Mouse (Mus musculus) heart, postnatal 0 days (tissue): Measurements from ENCODE around the gene Piwil1. TPM values are rescaled to one million over a fixed set of nuclear protein-coding genes. Genes with fewer than 3 reads are reported as not detected.

Source experiments
- ATAC-seq: fragments of 200-750 bp; cut with Nextera tagmentation; 2 replicates; pipeline ENCODE4 v1.8.0; 2017; ENCODE audit warnings: low read depth, moderate number of reproducible peaks, moderate library complexity; ENCODE audit not compliant: insufficient read depth
- DNase-seq: peaks from one replicate; pipeline ENCODE4 v3.0.0-alpha.2; 2016; ENCODE audit warnings: low spot score
- H3K27ac ChIP-seq: fragments of 300-500 bp; sonication (generic); 2 replicates; pipeline ENCODE4 v1.5.1; 2014; ENCODE audit warnings: low read depth, mild to moderate bottlenecking
- H3K27me3 ChIP-seq: fragments of 300-500 bp; sonication (generic); 2 replicates; pipeline ENCODE4 v1.6.1; 2014; ENCODE audit warnings: low read length, mixed read lengths; ENCODE audit not compliant: control insufficient read depth, insufficient read depth
- H3K36me3 ChIP-seq: fragments of 300-500 bp; sonication (generic); replicated peaks from 2 replicates; pipeline ENCODE4 v1.6.1; 2014; ENCODE audit warnings: low read length, mixed read lengths; ENCODE audit not compliant: control insufficient read depth, insufficient read depth
- H3K4me1 ChIP-seq: fragments of 300-500 bp; sonication (generic); 2 replicates; pipeline ENCODE4 v1.6.1; 2014; ENCODE audit warnings: antibody characterized with exemption; ENCODE audit not compliant: control insufficient read depth, insufficient read depth
- H3K4me2 ChIP-seq: fragments of 300-500 bp; sonication (generic); 2 replicates; pipeline ENCODE4 v1.6.1; 2014; ENCODE audit warnings: low read depth, mild to moderate bottlenecking, low read length, moderate library complexity
- H3K4me3 ChIP-seq: fragments of 300-500 bp; sonication (generic); 2 replicates; pipeline ENCODE4 v1.5.1; 2014; ENCODE audit warnings: low read depth, low read length
- H3K9ac ChIP-seq: fragments of 300-500 bp; sonication (generic); replicated peaks from 2 replicates; pipeline ENCODE4 v1.6.1; 2014; ENCODE audit warnings: low read depth, low read length, mixed read lengths
- H3K9me3 ChIP-seq: fragments of 300-500 bp; sonication (generic); replicated peaks from 2 replicates; pipeline ENCODE4 v1.6.1; 2016; ENCODE audit warnings: low read length; ENCODE audit not compliant: control insufficient read depth
- CTCF ChIP-seq: IDR thresholded peaks from 2 replicates; pipeline ENCODE4 v1.5.1; 2016; ENCODE audit warnings: antibody characterized with exemption, control low read depth, low read depth
- EP300 ChIP-seq: IDR thresholded peaks from 2 replicates; pipeline ENCODE4 v1.6.1; 2016; ENCODE audit warnings: antibody characterized with exemption, low read depth
- WGBS: fragments of 180-500 bp; shearing (Covaris S2); extraction: QIAGEN DNeasy Blood & Tissue Kit; methylation state at CpG from one replicate; pipeline ENCODE4 v1.1.7; 2014; 5-methylcytosine and 5-hydroxymethylcytosine counted together
- polyA plus RNA-seq: library from polyadenylated mRNA; unstranded; fragments of >200 nt; fragmentation: Nextera tagmentation; extraction: Ambion mirVana; gene quantifications from 2 replicates; pipeline ENCODE4 v1.2.1, GENCODE M21; 2015
- total RNA-seq: library from RNA; depleted of rRNA; stranded (reverse); fragments of >200 nt; gene quantifications from 2 replicates; pipeline ENCODE4 v1.2.3, GENCODE M21; 2014; ENCODE audit warnings: low replicate concordance

Gene Piwil1
- total and polyA plus RNA-seq, 2 experiments from 2014 or later = not detected

GRCm38 (mm10) chr5:128733955-128734354 lies 31.6 kb downstream of the Piwil1 start:
- no peaks in the 10 kb centered on the region for H3K36me3 ChIP-seq
- H3K27ac ChIP-seq = no peak overlapping the region
- 1% methylated on average over 6 of the region's 6 CpGs for WGBS
- H3K9ac ChIP-seq = no peak overlapping the region
- DNase-seq (peak; percentile 50), ATAC-seq (no peak)
- H3K4me2 ChIP-seq = no peak overlapping the region
- peaks cover 5% of the 10 kb centered on the region; the same call in 1 of the 2 replicates for H3K27me3 ChIP-seq
- TF ChIP-seq EP300 (no peak), CTCF (peak; percentile 86)
- H3K4me1 ChIP-seq = no peaks in the 10 kb centered on the region
- no peaks in the 10 kb centered on the region for H3K9me3 ChIP-seq
- no peak overlapping the region for H3K4me3 ChIP-seq

- no peak overlapping the region for H3K4me3 ChIP-seq
- no peaks in the 10 kb centered on the region for H3K4me1 ChIP-seq
- H3K9me3 ChIP-seq = no peaks in the 10 kb centered on the region
- DNase-seq (no peak), ATAC-seq (no peak)
- H3K27ac ChIP-seq = no peak overlapping the region
- H3K36me3 ChIP-seq = no peaks in the 10 kb centered on the region
- no peak for TF ChIP-seq CTCF
- no peak for TF ChIP-seq EP300
- H3K9ac ChIP-seq = no peak overlapping the region
- no peak overlapping the region for H3K4me2 ChIP-seq
- peaks cover 5% of the 10 kb centered on the region; the same call in 1 of the 2 replicates for H3K27me3 ChIP-seq
- WGBS = 59% methylated on average over 22 of the region's 22 CpGs
Observed at GRCm38 (mm10) chr5:128735921-128736320, 33.6 kb downstream of the Piwil1 start.

GRCm38 (mm10) chr5:128739168-128739837 lies 37.0 kb downstream of the Piwil1 start:
- Histone ChIP-seq H3K27ac (no peak overlapping the region), H3K4me2 (no peak overlapping the region), H3K36me3 (no peaks in the 10 kb centered on the region), H3K27me3 (peaks cover 5% of the 10 kb centered on the region; the same call in 1 of the 2 replicates), H3K4me3 (no peak overlapping the region), H3K9ac (no peak overlapping the region), H3K9me3 (no peaks in the 10 kb centered on the region), H3K4me1 (no peaks in the 10 kb centered on the region)
- 35% methylated on average over 16 of the region's 17 CpGs for WGBS
- ATAC-seq (no peak), DNase-seq (no peak)
- TF ChIP-seq CTCF = no peak
- no peak for TF ChIP-seq EP300

GRCm38 (mm10) chr5:128739838-128740171 lies 37.5 kb downstream of the Piwil1 start:
- Histone ChIP-seq H3K27ac (no peak overlapping the region), H3K9ac (no peak overlapping the region), H3K4me1 (no peaks in the 10 kb centered on the region), H3K27me3 (peaks cover 5% of the 10 kb centered on the region; the same call in 1 of the 2 replicates), H3K4me3 (no peak overlapping the region), H3K9me3 (no peaks in the 10 kb centered on the region), H3K4me2 (no peak overlapping the region), H3K36me3 (no peaks in the 10 kb centered on the region)
- ATAC-seq = no peak
- no peak for DNase-seq
- no peak for TF ChIP-seq EP300
- TF ChIP-seq CTCF = no peak
- WGBS = 34% methylated on average over 8 of the region's 8 CpGs

GRCm38 (mm10) chr5:128744351-128744750 lies 42.0 kb downstream of the Piwil1 start:
- DNase-seq (no peak), ATAC-seq (no peak)
- no peak overlapping the region for H3K27ac ChIP-seq
- no peaks in the 10 kb centered on the region for H3K9me3 ChIP-seq
- TF ChIP-seq EP300 (no peak), CTCF (no peak)
- no peaks in the 10 kb centered on the region for H3K27me3 ChIP-seq
- WGBS = 77% methylated on average over 6 of the region's 6 CpGs
- H3K4me1 ChIP-seq = no peaks in the 10 kb centered on the region
- no peak overlapping the region for H3K9ac ChIP-seq
- no peaks in the 10 kb centered on the region for H3K36me3 ChIP-seq
- H3K4me3 ChIP-seq = no peak overlapping the region
- H3K4me2 ChIP-seq = no peak overlapping the region

- Histone ChIP-seq H3K27ac (no peak overlapping the region), H3K27me3 (no peaks in the 10 kb centered on the region), H3K9ac (no peak overlapping the region), H3K4me3 (no peak overlapping the region), H3K4me1 (no peaks in the 10 kb centered on the region), H3K4me2 (no peak overlapping the region), H3K9me3 (no peaks in the 10 kb centered on the region), H3K36me3 (no peaks in the 10 kb centered on the region)
- no peak for DNase-seq
- TF ChIP-seq CTCF (no peak), EP300 (no peak)
- 54% methylated on average over 9 of the region's 9 CpGs for WGBS
- no peak for ATAC-seq
Observed at GRCm38 (mm10) chr5:128745206-128745605, 42.9 kb downstream of the Piwil1 start.
